Mouse (Mus musculus): ENCODE results near the gene Wdr4.
"Not testable (repeated sequence)": the region's sequence is repeated elsewhere in the genome, so short reads cannot be mapped to it uniquely, and the experiment has no call there.

Wdr4 gene

GRCm38 (mm10) chr17:31535358-31535757 is 15.6 kb upstream of the Wdr4 start:
- no peak for DNase-seq

GRCm38 (mm10) chr17:31532331-31532730 is 12.6 kb upstream of the Wdr4 start:
- DNase-seq, result not testable (repeated sequence)

- DNase-seq, result no peak
Measured at GRCm38 (mm10) chr17:31531441-31532158, 11.8 kb upstream of the Wdr4 start.

GRCm38 (mm10) chr17:31529314-31529713 is 9.5 kb upstream of the Wdr4 start:
- peak; percentile 53 for DNase-seq

GRCm38 (mm10) chr17:31525816-31526215 is 6.0 kb upstream of the Wdr4 start:
- no peak for DNase-seq

GRCm38 (mm10) chr17:31525114-31525513 is 5.3 kb upstream of the Wdr4 start:
- DNase-seq, result no peak

- no peak for DNase-seq
Measured at GRCm38 (mm10) chr17:31521948-31522347, 2.2 kb upstream of the Wdr4 start.

- DNase-seq, result peak; percentile 51
Measured at GRCm38 (mm10) chr17:31520895-31521294, 1.1 kb upstream of the Wdr4 start.

GRCm38 (mm10) chr17:31519344-31519945 is 335 bp downstream of the Wdr4 start:
- DNase-seq, result no peak

- no peak for DNase-seq
Measured at GRCm38 (mm10) chr17:31514696-31515095, 5.1 kb downstream of the Wdr4 start.

- DNase-seq, result no peak
Measured at GRCm38 (mm10) chr17:31512593-31512992, 7.2 kb downstream of the Wdr4 start.

GRCm38 (mm10) chr17:31511792-31512495 is 7.8 kb downstream of the Wdr4 start:
- peak; percentile 90 for DNase-seq

GRCm38 (mm10) chr17:31510944-31511343 is 8.8 kb downstream of the Wdr4 start:
- DNase-seq, result no peak

GRCm38 (mm10) chr17:31506282-31506681 is 13.5 kb downstream of the Wdr4 start:
- DNase-seq, result no peak

- no peak for DNase-seq
Measured at GRCm38 (mm10) chr17:31505013-31505412, 14.8 kb downstream of the Wdr4 start.

- no peak for DNase-seq
Measured at GRCm38 (mm10) chr17:31503936-31504335, 15.8 kb downstream of the Wdr4 start.

- DNase-seq, result no peak
Measured at GRCm38 (mm10) chr17:31503337-31503736, 16.4 kb downstream of the Wdr4 start.

GRCm38 (mm10) chr17:31502261-31502927 is 17.4 kb downstream of the Wdr4 start:
- no peak for DNase-seq

GRCm38 (mm10) chr17:31500908-31501307 is 18.9 kb downstream of the Wdr4 start:
- DNase-seq, result no peak

GRCm38 (mm10) chr17:31500416-31500815 is 19.4 kb downstream of the Wdr4 start:
- DNase-seq, result no peak

- DNase-seq, result no peak
Measured at GRCm38 (mm10) chr17:31499725-31500124, 20.1 kb downstream of the Wdr4 start.

- no peak for DNase-seq
Measured at GRCm38 (mm10) chr17:31497726-31498125, 22.1 kb downstream of the Wdr4 start.

GRCm38 (mm10) chr17:31494989-31495388 is 24.8 kb downstream of the Wdr4 start:
- DNase-seq, result no peak

Measured in right cerebral cortex, postnatal 14 days (tissue).